Mouse (Mus musculus) ES-Bruce4 (cell line): ENCODE measurements at regions not wholly inside any gene's neighbourhood (a gene's known extent, or its start where the extent isn't known, plus 50 kb on each side); places are given as distances from the start of the nearest gene placed in this dataset.
A peak's percentile ranks its signal among the peaks of the same experiment; 100 is the strongest.

ENCODE experiments used
- H3K27ac ChIP-seq: 2 replicates; pipeline ENCODE4 v1.5.1; 2012; ENCODE audit warnings: low read length, inconsistent platforms; ENCODE audit not compliant: insufficient read depth
- H3K27me3 ChIP-seq: 2 replicates; pipeline ENCODE4 v1.6.1; 2012; ENCODE audit warnings: mild to moderate bottlenecking, low read length, inconsistent platforms; ENCODE audit not compliant: control insufficient read depth, poor library complexity, insufficient read depth, severe bottlenecking
- H3K36me3 ChIP-seq: 2 replicates; pipeline ENCODE4 v1.6.1; 2012; ENCODE audit warnings: inconsistent platforms, mild to moderate bottlenecking, low read length, moderate library complexity; ENCODE audit not compliant: control insufficient read depth, poor library complexity, insufficient read depth, severe bottlenecking
- H3K4me1 ChIP-seq: one replicate; pipeline ENCODE4 v1.8.1; 2011; ENCODE audit warnings: low read length; ENCODE audit not compliant: control insufficient read depth, insufficient read depth
- H3K4me3 ChIP-seq: 2 replicates; pipeline ENCODE4 v1.5.1; 2011; ENCODE audit warnings: low read depth, mild to moderate bottlenecking, low read length
- H3K9ac ChIP-seq: 2 replicates; pipeline ENCODE4 v1.6.1; 2012; ENCODE audit warnings: low read depth, mild to moderate bottlenecking, inconsistent platforms; ENCODE audit not compliant: poor library complexity, severe bottlenecking
- H3K9me3 ChIP-seq: replicated peaks from 2 replicates; pipeline ENCODE4 v1.6.1; 2012; ENCODE audit warnings: mild to moderate bottlenecking, low read length, inconsistent platforms; ENCODE audit not compliant: control insufficient read depth, poor library complexity, insufficient read depth, severe bottlenecking
- CTCF ChIP-seq: IDR thresholded peaks from one replicate; pipeline ENCODE4 v1.8.1; 2011; ENCODE audit warnings: low read depth, low read length
- EP300 ChIP-seq: IDR thresholded peaks from 2 replicates; pipeline ENCODE4 v1.6.1; 2011; ENCODE audit warnings: low read depth, low read length; ENCODE audit not compliant: insufficient read depth
- POLR2A ChIP-seq: IDR thresholded peaks from one replicate; pipeline ENCODE4 v1.8.1; 2011; ENCODE audit warnings: low read length; ENCODE audit not compliant: insufficient read depth

- H3K4me1 ChIP-seq, result peaks cover 3% of the 10 kb centered on the region
- H3K27ac ChIP-seq, result no peak overlapping the region
- H3K4me3 ChIP-seq, result no peak overlapping the region
- TF ChIP-seq CTCF (no peak), EP300 (no peak)
- no peaks in the 10 kb centered on the region for H3K27me3 ChIP-seq
- no peaks in the 10 kb centered on the region for H3K36me3 ChIP-seq
- H3K9me3 ChIP-seq, result no peaks in the 10 kb centered on the region
- no peak overlapping the region for H3K9ac ChIP-seq
Observed at GRCm38 (mm10) chr3:121890563-121890962, 61.8 kb upstream of the Arhgap29 start.

GRCm38 (mm10) chr3:121886870-121887605 is 65.3 kb upstream of the Arhgap29 start:
- no peak overlapping the region for H3K4me3 ChIP-seq
- TF ChIP-seq CTCF (no peak), EP300 (no peak), POLR2A (no peak)
- no peaks in the 10 kb centered on the region for H3K9me3 ChIP-seq
- no peak overlapping the region for H3K27ac ChIP-seq
- H3K27me3 ChIP-seq, result no peaks in the 10 kb centered on the region
- H3K36me3 ChIP-seq, result no peaks in the 10 kb centered on the region
- H3K9ac ChIP-seq, result no peak overlapping the region
- H3K4me1 ChIP-seq, result peaks cover 3% of the 10 kb centered on the region

- no peak for TF ChIP-seq EP300
- TF ChIP-seq POLR2A, result no peak
- no peak overlapping the region for H3K27ac ChIP-seq
- H3K9me3 ChIP-seq, result no peaks in the 10 kb centered on the region
- no peaks in the 10 kb centered on the region for H3K27me3 ChIP-seq
- no peak overlapping the region for H3K4me3 ChIP-seq
- H3K9ac ChIP-seq, result no peak overlapping the region
- peaks cover 3% of the 10 kb centered on the region for H3K4me1 ChIP-seq
- H3K36me3 ChIP-seq, result no peaks in the 10 kb centered on the region
Observed at GRCm38 (mm10) chr3:121886309-121886708, 66.0 kb upstream of the Arhgap29 start.

GRCm38 (mm10) chr3:121885265-121886178 is 66.8 kb upstream of the Arhgap29 start:
- TF ChIP-seq EP300, result 0 out of 2 replicates have a peak, but pooled peaks have one; percentile 33
- TF ChIP-seq POLR2A, result no peak
- TF ChIP-seq CTCF, result no peak
- Histone ChIP-seq H3K9me3 (no peaks in the 10 kb centered on the region), H3K9ac (no peak overlapping the region), H3K27ac (no peak overlapping the region), H3K4me3 (no peak overlapping the region), H3K27me3 (no peaks in the 10 kb centered on the region), H3K4me1 (peaks cover 3% of the 10 kb centered on the region), H3K36me3 (no peaks in the 10 kb centered on the region)

GRCm38 (mm10) chr3:121884328-121885248 is 67.8 kb upstream of the Arhgap29 start:
- peaks cover 3% of the 10 kb centered on the region for H3K4me1 ChIP-seq
- H3K4me3 ChIP-seq, result no peak overlapping the region
- no peak overlapping the region for H3K9ac ChIP-seq
- H3K36me3 ChIP-seq, result no peaks in the 10 kb centered on the region
- peak; percentile 49 for TF ChIP-seq CTCF
- no peak for TF ChIP-seq POLR2A
- no peak overlapping the region for H3K27ac ChIP-seq
- H3K9me3 ChIP-seq, result no peaks in the 10 kb centered on the region
- no peaks in the 10 kb centered on the region for H3K27me3 ChIP-seq
